Mouse (Mus musculus): ENCODE measurements around the gene Gapdhs.
"Not testable (repeated sequence)": the region's sequence is repeated elsewhere in the genome, so short reads cannot be mapped to it uniquely, and the experiment has no call there.

Gene Gapdhs

DNA sequence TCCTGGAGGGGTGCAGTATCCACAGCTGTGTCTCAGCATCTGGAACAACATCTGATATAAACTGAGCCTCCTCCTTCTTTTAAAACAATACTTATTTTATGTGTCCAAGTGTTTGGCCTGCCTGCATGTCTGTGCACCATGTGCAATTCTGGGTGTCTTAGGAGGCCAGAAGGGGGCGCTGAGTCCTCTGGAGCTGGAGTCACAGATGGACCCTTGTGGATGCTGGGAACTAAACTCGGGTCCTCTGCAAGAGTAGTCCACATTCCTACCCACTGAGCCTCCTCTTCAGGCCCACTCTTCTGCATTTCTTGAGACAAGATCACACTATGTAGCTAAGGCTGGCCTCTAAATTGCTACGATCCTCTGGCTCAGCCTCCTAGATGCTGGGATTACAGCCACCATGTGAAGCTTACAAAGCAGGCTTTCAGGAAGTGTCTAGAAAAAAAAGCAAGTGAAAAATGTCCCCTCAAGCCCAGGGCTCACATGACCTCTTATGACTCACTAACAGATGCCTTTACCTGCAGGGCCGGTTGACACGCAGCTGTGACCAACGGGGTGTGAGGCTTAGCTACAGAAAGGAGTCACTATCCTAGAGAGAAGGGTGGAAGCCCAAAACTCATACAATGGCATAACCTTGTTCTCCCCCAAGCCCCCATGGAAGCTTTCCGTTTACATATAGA is 4.2 kb upstream of the Gapdhs start:
- DNase-seq (ENCODE audit: low read depth, low spot score) = no peak

DNA sequence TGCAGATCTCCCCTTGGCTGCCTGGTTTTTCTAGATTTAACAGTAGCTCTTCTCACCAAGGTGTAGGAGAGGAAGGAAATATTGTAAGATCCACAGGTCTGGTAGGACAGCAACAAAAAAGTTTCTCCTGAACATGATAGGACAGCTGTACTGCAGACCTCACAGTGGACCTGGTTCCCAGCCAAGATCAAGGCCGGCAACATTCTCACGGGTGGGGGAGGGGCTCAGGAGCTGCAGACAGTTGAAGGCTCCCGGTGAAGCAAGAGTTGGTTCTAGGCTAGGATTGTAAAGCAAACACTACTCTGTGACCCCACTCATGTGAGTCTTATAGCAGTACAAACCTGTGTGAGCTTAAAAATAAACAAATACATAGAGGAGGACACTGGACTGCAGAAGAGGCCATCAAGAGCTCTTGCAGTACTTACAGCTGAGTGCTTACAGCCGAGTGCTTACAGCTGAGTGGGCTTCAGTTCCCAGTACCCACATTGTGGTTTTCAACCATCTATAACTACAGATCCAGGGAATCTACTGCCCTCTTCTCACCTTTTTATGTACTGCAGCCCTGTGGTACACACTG is 629 bp upstream of the Gapdhs start:
- no peak for DNase-seq (ENCODE audit: low read depth, low spot score)

DNA sequence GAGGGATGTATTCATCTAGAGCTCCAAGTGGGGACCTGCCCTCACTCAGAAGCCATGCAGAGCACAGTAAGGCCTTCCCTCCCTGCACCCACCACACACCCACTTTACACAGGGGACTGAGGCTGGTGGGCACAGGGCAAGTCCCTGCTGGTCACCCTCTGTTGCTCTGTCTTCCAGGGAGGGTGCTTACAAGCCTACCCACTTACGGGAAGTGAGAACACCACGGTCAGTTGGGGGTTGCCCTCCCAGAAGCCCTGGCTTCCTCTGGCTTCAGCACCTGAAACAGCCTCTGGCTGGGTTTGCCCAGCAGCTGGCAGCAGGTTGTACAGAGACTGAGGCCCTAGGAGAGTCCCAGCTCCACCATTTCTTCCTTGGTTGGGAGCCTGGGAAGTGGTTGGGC is 911 bp downstream of the Gapdhs start:
- not testable (repeated sequence) for DNase-seq (ENCODE audit: low read depth, low spot score)

DNA sequence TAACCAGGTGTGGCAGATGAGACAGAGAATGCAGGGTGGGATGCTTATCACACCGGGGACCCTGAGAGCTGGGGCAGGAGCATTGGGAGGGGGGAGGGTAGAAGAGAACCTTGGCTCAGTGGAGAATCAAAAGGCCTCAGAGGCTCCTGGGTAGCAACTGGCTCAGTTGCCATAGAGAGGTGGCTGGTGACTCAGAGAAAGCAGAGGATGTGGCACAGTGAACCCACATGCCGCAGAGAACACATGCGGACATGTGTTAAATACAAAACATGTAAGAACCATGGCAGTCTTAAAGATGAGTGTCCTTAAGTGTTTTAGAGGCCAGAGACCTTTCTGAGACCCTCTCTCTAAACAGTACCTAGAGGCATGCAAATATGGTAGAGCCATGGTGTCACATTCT is 7.3 kb downstream of the Gapdhs start:
- DNase-seq (ENCODE audit: low read depth, low spot score) = peak; percentile 62

DNA sequence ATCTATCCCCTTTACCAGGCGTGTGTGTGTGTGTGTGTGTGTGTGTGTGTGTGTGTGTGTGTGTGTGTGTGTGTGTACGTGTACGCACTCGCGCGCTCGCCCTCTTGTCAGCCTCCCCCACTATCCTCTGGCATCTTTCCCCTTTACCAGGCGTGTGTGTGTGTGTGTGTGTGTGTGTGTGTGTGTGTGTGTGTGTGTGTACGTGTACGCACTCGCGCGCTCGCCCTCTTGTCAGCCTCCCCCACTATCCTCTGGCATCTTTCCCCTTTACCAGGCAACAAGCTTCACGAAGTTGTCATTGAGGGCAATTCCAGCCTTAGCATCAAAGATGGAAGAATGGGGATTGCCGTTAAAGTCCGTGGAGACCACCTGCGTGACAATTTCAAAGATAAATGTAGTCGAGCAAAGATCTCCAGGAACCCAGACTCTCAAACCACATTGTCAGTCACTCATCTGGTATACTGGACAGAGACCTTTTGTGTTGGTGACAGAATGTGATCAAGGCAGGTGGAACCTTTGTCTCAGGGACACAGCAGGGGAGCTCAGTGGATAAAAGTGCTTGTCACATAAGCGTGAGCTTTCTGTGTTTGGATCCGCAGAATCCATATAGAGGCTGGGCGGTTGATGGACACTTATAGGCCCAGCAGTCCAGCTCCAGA is 13.3 kb downstream of the Gapdhs start:
- peak; percentile 32 for DNase-seq (ENCODE audit: low read depth, low spot score)

DNA sequence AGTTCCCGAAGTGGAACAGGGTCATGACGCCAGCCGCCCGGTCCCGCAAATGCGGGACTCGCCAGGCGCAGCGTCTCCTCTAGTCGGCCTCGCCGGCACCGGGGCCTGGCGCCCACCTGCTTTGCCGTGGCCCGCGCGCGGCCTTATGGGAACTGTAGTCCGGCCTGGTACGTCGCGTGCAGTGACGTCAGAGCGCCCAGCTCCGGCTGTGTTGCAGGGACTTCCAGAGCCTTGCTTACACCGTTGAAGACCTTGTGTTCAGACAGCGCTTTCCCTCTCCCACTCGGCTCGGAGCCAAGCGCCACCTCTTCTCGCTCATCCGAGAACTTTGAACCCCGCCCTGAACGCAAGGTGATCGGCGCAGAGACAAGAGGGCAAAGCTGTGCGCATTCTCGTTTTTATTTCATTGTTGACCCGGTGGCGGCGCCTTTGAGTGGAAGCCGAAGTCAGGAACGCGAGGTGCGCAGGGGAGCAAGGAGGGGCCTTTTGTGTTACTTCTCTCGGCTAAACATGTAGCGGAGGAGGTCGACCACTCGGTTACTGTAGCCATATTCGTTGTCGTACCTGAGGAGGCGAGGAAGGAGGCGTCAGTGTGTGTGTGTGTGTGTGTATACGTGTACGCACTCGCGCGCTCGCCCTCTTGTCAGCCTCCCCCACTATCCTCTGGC is 14.0 kb downstream of the Gapdhs start, which contains the start of gene Tmem147:
Tmem147 (minus strand) TSS at position 145 of the 668 bp plus-strand sequence.
- DNase-seq (ENCODE audit: low read depth, low spot score) = peak; percentile 98

DNA sequence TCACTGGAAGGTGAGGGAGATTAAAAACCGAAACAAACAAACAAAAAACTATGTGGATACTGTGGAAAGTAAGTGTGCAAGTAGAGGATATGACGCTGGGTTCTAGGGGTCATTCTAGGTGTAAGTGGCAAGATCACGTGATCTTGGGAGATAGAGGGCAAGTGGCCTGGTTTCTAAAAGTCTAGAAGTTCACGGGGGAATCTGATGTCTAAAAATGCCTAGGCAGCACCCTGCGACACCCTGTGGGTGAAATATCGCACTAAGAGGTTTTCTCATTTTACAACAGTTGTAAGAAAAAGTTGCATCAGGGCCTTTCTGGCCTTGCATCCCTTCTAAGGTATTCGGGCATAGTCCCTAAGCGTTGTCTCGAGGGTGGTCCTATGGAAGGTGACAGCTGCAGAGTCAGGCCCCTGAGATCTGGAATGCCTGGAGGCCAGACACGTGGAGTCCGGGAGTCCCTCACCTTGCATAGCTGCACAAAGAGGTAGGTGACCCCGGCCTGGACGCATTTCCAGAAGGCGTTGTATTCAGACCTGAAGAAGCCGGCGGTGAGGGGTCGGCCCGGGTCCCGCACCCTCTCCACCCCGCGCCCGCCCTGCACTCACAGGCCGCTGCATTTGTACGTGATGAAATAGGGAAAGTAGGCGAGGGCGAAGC is 14.6 kb downstream of the Gapdhs start:
- peak; percentile 25 for DNase-seq (ENCODE audit: low read depth, low spot score)

DNA sequence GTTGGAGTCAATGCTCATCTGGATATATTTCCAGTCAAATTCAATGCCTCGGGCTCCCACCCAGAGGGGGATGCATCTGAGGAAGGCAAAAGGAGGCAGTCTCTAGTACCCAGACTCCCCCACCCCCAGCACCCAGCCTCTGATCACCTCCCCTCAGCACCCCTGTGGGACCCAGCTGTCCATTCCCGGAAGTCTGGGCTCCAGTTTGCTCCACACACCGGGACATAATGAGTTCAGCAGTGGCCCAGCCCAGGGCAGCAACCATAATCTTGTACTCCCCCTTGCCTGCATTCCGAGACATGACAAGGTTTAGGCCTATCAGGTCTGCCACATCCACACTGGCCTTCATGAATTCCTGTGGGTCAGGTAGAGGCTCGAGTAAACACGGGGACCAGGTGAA is 15.3 kb downstream of the Gapdhs start:
- DNase-seq (ENCODE audit: low read depth, low spot score) = no peak

DNA sequence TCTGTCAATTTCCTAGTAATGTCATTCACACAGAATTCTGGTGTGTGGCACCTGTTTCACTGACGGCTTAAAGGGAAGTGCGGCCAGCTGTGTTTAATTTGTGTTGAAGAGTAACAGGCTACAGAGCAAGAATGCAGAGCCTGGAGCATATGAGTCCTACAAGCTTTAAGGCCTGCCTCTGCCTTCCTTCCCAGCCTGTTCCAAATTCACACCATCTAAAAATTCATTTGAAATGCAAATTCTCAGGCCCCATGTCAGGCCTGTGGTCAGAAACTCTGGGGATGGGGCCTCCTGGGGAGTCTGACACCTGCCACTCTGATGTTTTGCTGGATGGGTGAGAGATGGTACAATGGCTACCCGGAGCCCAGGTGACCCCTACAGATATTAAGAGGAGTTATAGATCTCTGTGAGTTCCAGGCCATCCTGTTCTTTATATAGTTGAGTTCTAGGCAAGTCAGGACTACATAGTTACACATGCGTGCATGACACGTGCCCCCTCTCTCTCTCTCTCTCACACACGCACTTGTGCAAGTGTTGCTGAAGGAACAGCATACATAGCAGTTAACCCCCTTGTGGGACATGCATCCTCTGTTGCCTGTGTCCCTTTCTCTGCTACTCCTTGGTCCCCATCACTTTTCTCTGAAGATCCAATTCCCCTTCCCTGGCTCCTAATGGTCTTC is 20.1 kb downstream of the Gapdhs start:
- DNase-seq (ENCODE audit: low read depth, low spot score) = no peak

DNA sequence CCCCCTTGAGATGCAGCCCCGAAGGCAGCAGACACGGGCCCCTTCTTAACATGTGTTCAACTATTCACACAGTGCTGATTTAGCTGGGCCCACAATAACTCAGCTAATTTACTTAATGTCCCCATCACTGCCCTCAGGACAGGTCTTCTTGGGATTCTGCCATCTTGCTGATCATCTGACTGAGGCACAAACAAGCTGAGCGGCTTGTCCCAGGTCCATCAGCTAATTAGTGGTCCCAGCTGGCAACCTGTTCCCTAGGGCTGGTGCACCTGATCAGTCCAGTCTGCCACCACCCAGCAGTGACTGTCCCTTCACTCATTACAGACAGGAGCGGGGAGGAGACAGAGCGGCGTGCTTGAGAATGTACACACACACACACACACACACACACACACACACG is 22.2 kb downstream of the Gapdhs start:
- DNase-seq (ENCODE audit: low read depth, low spot score) = peak; percentile 56

DNA sequence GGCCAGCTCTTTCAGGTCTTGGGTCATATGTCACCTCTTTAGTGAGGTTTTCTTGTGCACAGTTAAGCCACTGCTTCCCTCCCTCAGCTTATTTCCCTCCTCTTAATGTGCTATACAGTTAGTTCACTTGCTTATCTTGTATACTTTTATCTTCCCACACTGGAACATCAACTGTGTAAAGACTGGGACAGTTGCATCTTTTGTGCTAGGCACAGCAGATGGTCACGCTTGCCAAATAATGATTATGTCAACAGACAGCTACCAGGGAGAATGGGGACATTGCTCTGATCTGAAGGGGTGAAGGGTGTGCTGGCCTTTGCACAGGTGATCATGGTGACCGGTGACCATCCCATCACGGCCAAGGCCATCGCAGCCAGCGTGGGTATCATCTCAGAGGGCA is 23.8 kb downstream of the Gapdhs start:
- DNase-seq (ENCODE audit: low read depth, low spot score) = no peak

DNA sequence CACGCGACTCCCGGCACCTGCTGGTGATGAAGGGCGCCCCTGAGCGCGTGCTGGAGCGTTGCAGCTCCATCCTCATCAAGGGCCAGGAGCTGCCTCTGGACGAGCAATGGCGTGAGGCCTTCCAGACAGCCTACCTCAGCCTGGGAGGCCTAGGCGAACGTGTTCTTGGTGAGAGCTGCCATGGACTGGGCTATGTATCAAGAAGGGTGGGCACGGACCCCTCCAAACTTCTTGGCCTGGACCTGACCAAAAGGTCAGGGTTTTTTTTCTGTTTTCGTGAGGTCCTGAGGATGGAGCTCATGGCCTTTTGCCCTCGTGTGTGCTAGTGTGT is 25.8 kb downstream of the Gapdhs start:
- DNase-seq (ENCODE audit: low read depth, low spot score) = no peak

DNA sequence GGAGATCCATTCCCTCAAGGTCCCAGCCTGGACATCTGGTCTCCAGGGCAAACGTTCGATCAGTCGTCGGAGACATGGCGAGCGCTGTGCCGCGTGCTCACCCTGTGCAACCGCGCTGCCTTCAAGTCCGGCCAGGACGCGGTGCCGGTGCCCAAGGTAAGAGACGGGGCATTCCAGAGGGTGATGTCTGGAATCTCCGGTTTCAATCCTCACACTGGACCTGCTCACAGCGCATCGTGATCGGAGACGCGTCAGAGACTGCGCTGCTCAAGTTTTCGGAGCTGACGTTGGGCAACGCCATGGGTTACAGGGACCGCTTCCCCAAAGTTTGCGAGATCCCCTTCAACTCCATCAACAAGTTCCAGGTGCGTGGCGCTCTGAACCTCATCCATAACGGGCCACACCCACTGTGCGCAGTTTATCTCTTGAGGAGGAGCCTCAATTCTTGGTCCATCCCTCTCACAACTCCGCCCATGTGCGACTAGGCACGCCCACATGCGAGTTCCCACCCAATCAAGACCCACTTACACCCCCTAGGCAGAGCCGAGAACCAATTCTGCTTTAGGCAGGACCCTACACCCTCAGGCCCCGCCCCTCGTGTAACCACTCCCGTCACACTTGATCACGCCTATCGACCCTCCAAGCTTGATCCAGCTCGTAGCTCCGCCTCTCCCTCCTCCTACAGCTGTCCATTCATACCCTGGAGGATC is 26.3 kb downstream of the Gapdhs start:
- DNase-seq (ENCODE audit: low read depth, low spot score) = peak; percentile 81

DNA sequence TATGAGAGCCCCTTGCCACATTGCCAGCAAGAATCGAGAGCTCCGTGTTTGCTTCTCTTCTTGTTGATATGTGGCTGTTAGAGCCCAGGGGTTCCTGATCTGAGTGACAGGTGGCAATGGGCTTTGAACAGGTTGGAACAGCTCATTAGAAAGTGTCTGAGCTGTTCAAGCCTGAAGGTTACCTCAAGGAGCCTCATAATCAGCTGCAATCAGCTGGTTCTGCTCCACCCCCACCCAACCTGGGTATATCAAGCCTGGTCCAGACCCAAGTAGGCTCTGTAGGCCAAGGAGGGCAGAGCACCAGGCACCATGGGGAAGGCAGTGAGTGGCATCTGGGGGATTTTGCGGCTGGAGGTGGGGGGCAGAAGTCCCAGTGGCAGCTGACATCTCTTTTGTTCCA is 31.5 kb downstream of the Gapdhs start, which contains the start of gene Atp4a:
Atp4a (plus strand) TSS at position 268 of the 400 bp plus-strand sequence.
- DNase-seq (ENCODE audit: low read depth, low spot score) = no peak

DNA sequence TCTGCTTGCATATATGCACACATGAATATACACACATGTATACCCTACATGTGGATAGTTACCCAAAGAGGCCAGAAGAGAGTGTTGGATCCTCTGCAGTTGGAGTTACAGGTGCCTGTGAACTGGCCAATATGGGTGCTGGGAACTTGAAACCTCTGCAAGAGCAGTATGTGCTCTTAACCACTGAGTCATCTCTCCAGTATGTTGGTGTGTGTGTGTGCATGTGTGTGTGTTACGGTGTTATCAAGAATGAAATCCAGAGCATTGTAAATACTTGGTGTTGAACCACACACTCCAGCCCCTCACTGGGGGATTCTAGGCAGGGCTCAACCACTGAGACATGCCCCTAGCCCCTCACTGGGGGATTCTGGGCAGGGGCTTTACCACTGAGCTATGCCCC is 36.0 kb downstream of the Gapdhs start:
- no peak for DNase-seq (ENCODE audit: low read depth, low spot score)

DNA sequence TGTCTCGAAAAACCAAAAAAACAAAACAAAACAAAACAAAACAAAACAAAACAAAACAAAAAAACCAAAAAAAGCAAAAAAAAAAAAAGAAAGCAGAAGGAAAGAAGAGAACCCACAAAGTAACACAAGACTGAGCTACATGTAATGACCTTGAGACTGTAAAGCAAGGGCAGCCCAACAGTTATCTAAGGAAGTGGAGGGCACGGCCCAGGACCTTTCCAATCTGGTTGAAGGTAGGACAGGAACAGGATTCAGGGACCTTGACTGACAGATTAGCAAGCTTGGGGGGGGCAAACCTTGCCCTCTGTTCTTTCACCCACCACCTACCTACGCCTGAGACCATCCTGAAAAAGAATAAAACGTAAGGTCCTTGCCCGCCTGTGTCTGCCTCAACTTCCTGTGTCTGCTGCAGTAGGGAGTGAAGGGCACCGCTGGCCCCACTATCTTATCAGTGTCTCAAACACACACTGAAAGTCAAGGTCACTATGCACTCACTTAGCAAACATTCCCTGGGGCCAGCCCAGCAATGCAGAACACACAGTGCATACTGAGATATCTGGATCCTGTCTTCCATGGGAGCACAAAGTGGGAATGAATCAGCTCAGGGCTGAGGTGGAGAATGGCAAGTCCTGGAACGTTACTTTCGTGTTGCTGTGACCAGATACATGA is 37.1 kb downstream of the Gapdhs start:
- DNase-seq (ENCODE audit: low read depth, low spot score) = no peak

DNA sequence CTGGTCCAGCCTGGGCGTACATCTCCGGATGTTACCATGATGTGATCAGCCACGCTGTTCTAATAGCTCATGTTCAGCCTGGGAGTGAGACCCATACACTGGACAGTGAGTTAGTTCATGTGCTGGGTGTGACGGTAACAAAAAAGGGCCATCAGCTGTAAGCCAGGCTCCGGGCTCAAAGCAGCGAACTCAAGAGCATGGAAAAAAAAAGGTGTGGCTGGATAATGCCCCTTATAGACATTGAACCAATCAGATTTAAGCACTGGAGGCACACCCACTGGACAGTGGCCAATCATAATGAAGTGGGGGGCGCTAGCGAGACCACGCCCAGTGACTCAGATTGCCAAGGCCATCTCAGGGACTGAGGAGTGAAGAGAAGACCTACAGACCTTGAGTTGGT is 44.9 kb downstream of the Gapdhs start, which contains the start of gene 2200002J24Rik:
2200002J24Rik (plus strand) TSS at position 338 of the 400 bp plus-strand sequence.
- DNase-seq (ENCODE audit: low read depth, low spot score) = no peak

DNA sequence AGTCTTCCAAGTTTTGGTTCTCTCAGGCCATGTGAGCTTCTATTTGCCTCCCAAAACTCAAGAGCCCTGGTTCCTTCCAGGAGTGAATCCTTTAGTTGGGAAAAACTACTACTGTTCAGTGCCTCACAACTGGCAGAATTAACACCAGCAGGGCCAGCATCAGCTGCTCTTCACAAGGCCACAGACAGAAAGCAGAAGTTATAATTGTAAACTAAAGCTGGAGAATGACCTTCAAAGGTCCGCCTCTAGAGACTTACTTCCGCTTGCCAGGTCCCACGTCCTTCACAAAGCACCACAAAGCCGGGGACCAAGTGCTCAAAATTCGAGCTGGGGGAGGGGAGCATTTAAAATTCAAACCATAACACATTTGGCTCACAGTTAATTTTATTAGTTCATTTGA is 45.4 kb downstream of the Gapdhs start:
- no peak for DNase-seq (ENCODE audit: low read depth, low spot score)

DNA sequence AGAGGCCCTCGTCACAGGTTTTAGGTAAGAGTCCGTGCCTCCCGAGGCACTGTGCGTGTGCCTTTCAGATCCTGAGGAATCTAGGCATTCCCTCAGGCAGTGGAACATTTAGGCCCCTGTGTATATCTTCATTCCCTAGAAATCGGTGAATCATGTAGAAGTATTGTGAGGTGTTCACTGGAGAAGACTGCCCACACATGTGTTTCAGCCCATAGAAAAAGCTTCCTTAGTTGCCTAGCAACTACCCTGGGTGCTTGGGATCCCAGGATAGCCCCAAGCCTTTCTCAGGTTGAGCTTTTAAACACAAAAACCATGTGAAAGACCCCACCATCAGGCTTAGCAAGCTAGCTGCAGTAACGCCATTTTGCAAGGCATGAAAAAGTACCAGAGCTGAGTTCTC is 55.2 kb downstream of the Gapdhs start:
- peak; percentile 20 for DNase-seq (ENCODE audit: low read depth, low spot score)

DNA sequence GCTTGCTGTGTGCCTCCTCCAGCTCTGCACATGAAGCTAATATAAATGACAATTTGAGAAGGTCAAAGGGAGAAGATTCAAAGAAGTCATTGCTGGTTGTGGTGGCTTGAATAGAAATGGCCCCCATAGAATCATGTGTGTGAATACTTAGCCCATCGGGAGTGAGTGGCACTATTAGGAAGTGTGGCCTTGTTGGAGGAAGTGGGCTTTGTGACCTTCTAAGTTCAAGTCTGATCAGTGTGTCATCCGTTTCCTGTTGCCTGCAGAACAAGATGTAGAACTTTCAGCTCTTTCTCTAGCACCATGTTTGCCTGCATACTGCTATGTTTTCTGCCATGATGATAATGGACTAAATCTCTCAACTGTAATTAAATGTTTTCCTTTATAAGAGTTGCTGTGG is 60.1 kb downstream of the Gapdhs start:
- DNase-seq (ENCODE audit: low read depth, low spot score) = no peak

Data from brain, adult 2 months (tissue).